Mouse (Mus musculus): ENCODE measurements around the gene Gm21818.
"Not testable (repeated sequence)": the region's sequence is repeated elsewhere in the genome, so short reads cannot be mapped to it uniquely, and the experiment has no call there.

- not testable (repeated sequence) for TF ChIP-seq TAL1, GATA1 (IDR thresholded peaks at IDR 0.05; ENCODE audit: low read length)
Measured at GRCm38 (mm10) chr13:120150589-120150988, 21.6 kb upstream of the Gm21818 start.

Data from erythroblast, embryonic 14.5 days (primary cell).